Mouse (Mus musculus) cerebellum, adult 9-10 months (tissue): Measurements from ENCODE around the gene Ebf1.

Experiments used
- DNase-seq: peaks from one replicate; pipeline ENCODE4 v3.0.0; 2022

Ebf1 gene

GRCm38 (mm10) chr11:44619131-44619886 is 2.2 kb downstream of the Ebf1 start:
- peak; percentile 36 for DNase-seq

DNA sequence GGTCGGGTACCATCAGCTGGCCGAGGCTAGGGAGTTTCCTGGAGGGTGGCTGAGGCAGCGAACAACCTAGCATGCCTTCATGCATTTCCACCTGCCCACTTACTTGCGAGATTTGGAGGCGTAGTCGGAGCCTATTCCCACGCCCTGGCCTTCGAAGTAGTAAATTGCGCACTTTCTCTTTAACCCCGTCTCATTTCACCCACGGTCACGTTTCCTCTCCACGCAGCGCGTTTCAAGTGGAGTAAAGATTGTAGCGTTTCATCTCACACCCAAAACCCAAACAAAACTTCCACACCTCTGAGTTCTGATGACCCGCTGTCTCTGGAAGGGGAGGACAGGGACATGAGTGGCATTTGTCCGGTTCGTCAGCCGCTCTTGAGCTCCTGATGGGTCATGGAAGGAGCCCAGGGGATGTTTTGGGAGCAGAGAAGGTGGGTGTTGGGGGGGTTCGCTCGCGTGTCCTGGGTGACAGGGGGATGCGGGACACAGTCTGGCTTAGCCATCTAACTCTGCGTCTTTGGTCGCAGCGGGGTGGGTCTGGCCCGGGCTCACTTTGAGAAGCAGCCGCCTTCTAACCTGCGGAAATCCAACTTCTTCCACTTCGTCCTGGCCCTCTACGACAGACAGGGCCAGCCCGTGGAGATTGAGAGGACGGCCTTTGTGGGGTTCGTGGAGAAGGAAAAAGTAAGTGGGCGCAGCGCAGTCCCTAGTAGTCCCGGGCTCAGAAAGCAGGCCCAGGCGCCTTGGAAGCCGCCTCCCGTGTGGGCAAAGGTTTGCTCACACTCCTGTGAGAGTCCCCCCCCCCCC is 3.0 kb downstream of the Ebf1 start:
- DNase-seq: no peak

DNA sequence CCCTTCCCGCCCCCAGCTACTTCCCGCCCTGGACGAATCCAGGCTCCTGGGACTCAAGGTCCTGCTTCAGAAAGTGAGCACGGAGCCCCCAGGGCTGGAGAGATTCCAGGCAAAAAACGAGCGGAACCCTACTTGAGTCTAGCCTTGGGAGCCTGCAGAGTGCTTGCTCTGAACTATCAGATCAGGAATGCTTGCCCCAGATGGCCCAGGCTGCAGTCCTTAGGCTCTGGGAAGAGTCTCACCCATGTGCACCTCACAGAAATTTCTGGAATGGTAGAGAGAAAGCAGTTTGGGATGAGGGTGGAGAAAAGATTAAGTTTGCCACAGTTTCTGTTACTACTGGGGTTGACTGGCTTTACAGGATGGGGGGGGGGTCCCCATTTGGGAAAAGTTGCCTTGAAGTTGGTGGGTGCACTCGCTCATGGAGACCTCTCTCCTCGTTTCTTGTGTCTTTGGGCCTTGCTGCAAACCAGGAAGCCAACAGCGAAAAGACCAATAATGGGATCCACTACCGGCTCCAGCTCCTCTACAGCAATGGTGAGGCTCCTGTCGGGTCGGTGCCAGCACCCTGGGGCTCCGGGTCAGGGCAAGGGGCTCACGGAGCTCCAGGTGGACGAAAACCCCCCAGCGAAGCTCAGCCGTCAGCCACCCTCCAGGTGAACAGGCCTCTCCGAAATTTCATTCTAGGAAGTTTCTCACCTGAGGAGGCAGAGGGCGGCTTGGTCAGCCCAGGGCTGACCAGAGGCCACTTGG is 3.8 kb downstream of the Ebf1 start:
- no peak for DNase-seq

GRCm38 (mm10) chr11:44621615-44622014 is 4.5 kb downstream of the Ebf1 start:
- no peak for DNase-seq

DNA sequence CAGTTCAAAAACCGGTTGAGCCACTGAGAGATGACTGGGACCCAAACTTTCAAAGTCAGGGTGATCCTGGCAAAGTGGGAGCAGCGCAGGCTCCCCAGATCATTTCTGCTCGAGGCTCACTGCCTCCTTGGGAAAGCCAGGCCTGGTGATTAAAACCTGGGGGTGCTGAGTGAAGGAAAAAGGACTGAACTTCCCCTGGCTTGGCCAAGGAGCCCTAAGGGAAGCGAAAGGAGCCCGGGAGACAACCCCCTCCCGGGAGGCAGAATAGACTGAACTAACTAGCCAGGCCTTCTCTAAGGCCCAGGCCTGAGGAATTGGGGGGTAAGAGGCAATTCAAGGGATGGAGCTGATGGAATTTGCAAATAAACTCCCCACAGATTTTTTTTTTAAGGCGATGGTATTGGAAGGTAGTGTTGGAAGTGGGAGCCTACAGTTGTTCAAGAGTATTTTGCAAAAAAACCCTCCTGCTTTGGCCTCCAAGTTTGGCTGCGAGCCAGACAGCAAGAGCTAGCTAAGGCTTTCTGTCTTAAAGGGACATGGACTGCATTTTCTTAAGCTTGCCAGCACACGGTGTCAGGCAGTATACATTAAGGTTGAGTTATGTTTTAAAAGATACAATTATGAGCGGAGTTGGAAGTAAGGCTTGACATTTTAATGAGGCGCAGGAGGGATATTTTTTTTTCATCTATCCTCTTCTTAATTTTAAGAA is 5.1 kb downstream of the Ebf1 start:
- DNase-seq: peak; percentile 65

DNA sequence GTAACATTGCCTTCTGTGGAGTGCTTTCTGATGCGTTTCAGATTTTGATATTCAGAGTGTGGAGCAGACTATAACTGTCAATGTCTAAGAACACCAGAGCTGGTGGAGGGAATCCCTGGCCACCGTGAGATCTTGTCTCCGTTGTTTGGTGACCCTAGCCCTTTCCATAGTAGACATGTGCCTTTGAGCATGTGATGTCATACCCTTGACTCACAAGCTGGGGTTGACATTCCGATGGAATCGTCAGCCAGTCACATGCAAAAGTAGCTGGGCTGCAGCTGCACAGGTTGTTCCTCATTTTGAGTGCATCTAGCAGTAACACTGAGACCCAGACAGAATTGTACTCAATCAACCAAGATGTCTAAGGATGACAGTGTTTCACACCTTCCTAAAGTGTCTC is 7.4 kb downstream of the Ebf1 start:
- DNase-seq: no peak

GRCm38 (mm10) chr11:44626065-44626464 is 8.9 kb downstream of the Ebf1 start:
- peak; percentile 90 for DNase-seq

DNA sequence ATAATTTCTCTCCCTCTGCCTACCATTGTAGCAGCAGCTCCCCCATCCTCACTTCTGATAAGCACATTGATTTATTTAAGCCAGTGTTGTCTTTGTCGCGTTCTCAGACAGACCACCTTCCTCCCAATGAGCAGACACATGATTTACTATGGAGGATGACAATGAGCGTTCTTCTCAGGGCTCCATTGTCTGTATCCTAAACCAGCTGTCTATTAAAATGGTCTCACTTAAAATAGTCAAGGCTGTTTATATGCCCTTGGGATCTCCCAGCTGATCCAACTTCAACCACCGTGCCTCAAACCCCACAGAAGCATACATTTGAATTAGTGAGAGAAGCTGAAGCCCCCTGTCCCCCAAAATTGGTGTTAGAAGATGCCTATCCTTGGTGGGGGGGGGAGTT is 11.3 kb downstream of the Ebf1 start:
- DNase-seq: no peak

- DNase-seq: no peak
Measured at GRCm38 (mm10) chr11:44632064-44632968, 15.2 kb downstream of the Ebf1 start.

- no peak for DNase-seq
Measured at GRCm38 (mm10) chr11:44633001-44633693, 16.0 kb downstream of the Ebf1 start.

DNA sequence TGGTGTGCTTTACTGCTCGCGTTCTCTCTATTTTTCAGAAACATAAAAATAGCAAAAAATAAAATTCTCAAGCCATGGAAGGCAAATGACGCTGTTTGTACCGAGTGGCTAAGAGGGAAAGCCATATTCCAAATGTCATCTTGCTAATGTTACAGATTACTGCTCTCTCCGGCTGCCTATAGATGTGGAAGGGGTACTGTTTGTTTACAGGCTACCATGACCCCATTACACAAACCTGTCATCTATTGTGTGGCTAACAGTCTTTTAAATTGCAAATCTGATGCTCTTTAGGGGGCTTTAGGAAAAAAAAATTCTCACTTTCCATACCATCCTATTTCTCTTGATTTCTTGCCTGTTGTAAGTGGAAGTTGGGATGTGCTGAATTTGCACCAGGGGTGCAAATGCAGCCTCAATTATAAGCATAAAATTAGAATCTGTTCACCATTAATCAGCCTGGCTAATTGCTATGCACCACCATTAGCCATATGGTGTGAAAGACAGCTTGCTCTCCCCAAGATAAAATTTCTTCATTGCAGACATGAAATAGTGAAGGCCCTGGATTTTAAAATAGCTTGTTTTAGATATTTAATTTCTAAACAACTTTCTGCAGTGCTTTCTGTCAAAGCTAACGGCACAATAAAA is 17.6 kb downstream of the Ebf1 start:
- no peak for DNase-seq

DNA sequence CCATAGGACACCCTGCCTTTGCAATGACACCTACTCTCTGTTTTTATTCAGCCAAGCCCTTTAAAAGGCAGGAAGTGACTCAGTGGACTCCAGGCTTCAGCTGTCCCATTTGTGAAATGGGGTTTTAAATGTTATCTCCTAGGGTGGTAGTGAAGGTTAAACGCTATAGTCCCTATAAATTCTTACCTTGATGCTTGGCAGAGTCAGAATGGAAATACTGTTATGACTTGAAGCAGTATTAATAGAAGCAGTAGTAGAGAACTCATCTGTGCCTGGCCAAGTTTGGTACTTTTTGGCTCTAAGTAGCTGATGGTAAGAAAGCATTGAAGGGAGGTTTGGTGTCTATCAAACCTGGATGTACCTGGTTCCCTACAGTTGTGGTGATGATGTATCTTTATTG is 19.1 kb downstream of the Ebf1 start:
- DNase-seq: no peak

GRCm38 (mm10) chr11:44638193-44638754 is 21.2 kb downstream of the Ebf1 start:
- peak; percentile 62 for DNase-seq

DNA sequence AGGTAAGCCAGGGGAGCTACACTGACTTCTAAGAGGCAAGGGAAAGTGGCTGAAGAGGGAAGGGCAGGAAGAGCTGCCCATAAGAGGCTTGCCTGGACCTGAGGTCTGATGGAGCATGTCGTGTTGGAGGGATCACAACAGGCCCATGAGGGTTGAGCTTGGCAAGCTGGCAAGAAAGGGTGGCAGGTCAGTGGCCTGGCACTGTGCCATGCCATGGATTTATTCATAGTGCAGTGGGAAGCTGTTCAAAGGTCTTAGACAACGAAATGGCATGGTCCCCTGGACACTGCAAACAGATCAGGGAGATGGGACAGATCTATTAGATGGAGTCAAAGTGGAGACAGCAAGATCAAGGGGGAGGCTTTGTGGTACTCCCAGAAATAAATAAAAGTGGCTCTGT is 24.4 kb downstream of the Ebf1 start:
- no peak for DNase-seq

- DNase-seq: no peak
Measured at GRCm38 (mm10) chr11:44654340-44655019, 37.4 kb downstream of the Ebf1 start.

- no peak for DNase-seq
Measured at GRCm38 (mm10) chr11:44655468-44655867, 38.4 kb downstream of the Ebf1 start.

GRCm38 (mm10) chr11:44656916-44657315 is 39.8 kb downstream of the Ebf1 start:
- DNase-seq: no peak

DNA sequence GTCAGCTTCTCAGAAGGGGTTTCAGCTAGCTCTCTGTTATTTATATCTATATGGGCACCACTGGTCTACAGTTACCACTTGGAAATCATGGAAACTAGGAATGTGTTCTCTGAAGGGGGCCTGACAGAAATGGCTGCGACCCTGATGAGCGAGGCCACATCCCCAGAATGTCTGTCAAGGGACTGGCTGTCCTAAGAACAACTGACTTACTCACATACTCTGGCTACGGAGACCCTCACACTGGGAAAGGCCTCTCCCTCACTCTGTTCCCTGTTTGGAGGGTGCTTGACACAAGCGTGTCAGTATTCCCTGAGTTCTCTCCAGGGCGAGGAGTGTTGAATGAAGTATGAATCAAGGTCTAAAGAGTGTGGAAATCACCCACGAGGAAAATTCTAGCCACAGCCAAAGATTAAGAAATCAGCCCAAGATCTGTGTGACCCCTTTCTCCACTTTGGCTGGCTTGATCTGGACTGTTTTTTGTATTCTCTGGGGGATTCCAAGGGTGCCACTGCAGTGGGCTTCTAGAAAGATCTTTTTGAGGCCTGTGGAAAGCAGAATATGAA is 40.8 kb downstream of the Ebf1 start:
- DNase-seq: no peak

- no peak for DNase-seq
Measured at GRCm38 (mm10) chr11:44661875-44662274, 44.8 kb downstream of the Ebf1 start.
